Mouse (Mus musculus): ENCODE measurements around the gene Sipa1l1. TPM values are rescaled to one million over a fixed set of nuclear protein-coding genes. Genes with fewer than 3 reads are reported as not detected.

Sipa1l1 gene
- polyA plus RNA-seq, 1 experiment from 2014 or later = 32.8 TPM

DNA sequence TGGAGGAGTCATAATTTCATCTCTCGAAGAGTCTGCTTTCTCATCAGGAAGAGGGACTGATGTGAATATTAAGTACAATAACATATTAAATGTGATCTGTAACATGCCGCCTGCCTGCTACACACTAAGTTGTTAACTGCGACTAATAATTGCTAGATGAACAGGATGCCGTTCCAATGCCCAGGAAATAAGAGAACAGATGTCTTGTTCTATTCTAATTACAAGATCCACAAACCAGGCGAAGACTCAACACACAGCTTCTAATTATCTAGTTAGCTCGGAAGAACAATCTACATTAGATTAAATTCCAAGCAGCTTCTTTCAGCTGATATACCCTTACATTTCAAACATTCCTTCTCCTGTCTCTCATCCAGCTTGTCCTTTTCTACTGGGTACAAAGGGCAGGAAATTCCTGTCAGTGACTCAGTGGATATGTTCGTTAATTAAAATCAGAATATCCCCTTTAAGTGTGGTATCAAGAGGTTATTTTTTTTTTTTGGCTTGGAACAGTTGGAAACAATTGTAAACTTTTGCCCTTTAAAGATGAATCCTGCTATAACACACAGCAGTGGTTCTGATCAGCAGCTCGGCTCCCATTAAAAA, 20.7 kb upstream of the Sipa1l1 start:
- Histone ChIP-seq H3K4me3 (replicated peaks; ENCODE audit: low read length) (no peak overlapping the region), H3K9ac (ENCODE audit: low read length) (no peak overlapping the region), H3K4me1 (ENCODE audit: control insufficient read depth, insufficient read depth, low read length) (no peaks in the 10 kb centered on the region), H3K4me2 (ENCODE audit: low read depth, low read length) (no peak overlapping the region), H3K9me3 (replicated peaks; ENCODE audit: control insufficient read depth, low read length) (no peaks in the 10 kb centered on the region), H3K27me3 (ENCODE audit: control insufficient read depth, insufficient read depth, low read length) (no peaks in the 10 kb centered on the region), H3K36me3 (ENCODE audit: control insufficient read depth, insufficient read depth, low read length) (no peaks in the 10 kb centered on the region), H3K27ac (ENCODE audit: low read length) (no peak overlapping the region)
- 70% methylated on average over 8 of the region's 8 CpGs for WGBS
- no peak for ATAC-seq (ENCODE audit: insufficient read depth, low FRiP score)

DNA sequence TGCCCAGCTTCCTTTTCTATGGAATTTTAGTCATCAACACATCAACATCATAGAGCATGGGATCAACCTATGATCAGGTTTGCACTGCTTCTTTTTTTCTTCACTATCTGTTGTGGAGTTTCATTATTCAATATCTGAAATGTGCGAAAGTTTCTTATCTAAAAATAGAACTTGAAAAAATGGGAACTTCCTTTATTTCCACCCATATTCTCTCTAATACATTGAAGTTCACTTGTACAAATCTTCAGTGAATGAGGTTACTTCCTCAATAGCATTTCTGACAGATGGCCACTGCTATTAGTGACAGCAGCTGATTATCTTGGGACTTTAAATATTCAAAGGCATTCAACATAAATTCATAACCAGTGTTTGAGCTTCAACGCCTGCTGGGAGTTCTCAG, 18.1 kb upstream of the Sipa1l1 start:
- Histone ChIP-seq H3K9ac (ENCODE audit: low read length) (no peak overlapping the region), H3K4me1 (ENCODE audit: control insufficient read depth, insufficient read depth, low read length) (no peaks in the 10 kb centered on the region), H3K9me3 (replicated peaks; ENCODE audit: control insufficient read depth, low read length) (no peaks in the 10 kb centered on the region), H3K27ac (ENCODE audit: low read length) (no peak overlapping the region), H3K36me3 (ENCODE audit: control insufficient read depth, insufficient read depth, low read length) (no peaks in the 10 kb centered on the region), H3K4me3 (replicated peaks; ENCODE audit: low read length) (no peak overlapping the region), H3K4me2 (ENCODE audit: low read depth, low read length) (no peak overlapping the region), H3K27me3 (ENCODE audit: control insufficient read depth, insufficient read depth, low read length) (no peaks in the 10 kb centered on the region)
- ATAC-seq (ENCODE audit: insufficient read depth, low FRiP score) = no peak
- 57% methylated on average over 2 of the region's 2 CpGs for WGBS

DNA sequence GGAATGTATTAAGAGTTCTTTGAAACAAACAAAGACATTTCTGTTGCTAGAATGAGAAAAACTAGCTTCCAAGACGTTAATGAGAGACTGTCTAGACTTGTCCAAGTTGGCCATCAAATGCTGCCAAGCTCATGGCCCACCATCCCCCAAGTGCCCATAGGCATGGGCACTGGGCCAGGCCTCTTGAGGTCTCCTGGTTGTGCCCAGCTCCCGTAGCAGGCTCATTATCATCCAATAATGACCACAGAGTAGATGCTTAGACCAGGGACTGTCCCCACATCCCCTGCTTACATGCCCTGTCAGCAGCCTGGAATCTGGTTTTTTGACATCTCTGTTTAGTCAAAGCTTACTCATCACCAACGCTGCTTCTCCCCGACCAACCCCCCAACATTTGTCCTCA, 14.6 kb upstream of the Sipa1l1 start:
- Histone ChIP-seq H3K9me3 (replicated peaks; ENCODE audit: control insufficient read depth, low read length) (no peaks in the 10 kb centered on the region), H3K27ac (ENCODE audit: low read length) (no peak overlapping the region), H3K4me3 (replicated peaks; ENCODE audit: low read length) (no peak overlapping the region), H3K4me1 (ENCODE audit: control insufficient read depth, insufficient read depth, low read length) (no peaks in the 10 kb centered on the region), H3K27me3 (ENCODE audit: control insufficient read depth, insufficient read depth, low read length) (no peaks in the 10 kb centered on the region), H3K4me2 (ENCODE audit: low read depth, low read length) (no peak overlapping the region), H3K36me3 (ENCODE audit: control insufficient read depth, insufficient read depth, low read length) (no peaks in the 10 kb centered on the region), H3K9ac (ENCODE audit: low read length) (no peak overlapping the region)
- 82% methylated on average over 4 of the region's 4 CpGs for WGBS
- no peak for ATAC-seq (ENCODE audit: insufficient read depth, low FRiP score)

DNA sequence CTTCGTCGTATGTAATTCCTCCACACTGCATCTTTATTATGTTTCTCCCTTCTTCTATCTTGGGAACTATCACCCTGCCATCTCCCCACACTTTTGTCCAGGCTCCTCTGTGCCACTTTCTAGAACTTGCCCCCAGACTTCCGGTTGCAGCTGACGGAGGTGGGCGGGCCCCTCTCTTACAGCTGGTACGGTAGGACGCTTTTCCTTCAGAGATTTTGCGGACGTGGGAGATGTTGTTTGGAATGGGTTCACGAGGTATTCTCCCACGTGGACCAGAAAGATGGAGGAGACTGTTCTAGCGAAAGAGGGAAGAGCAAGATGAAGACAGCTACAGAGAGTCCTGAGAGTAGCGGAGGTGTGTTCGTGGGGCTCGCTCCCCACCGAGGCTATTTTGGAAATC, 10.6 kb upstream of the Sipa1l1 start:
- Histone ChIP-seq H3K36me3 (ENCODE audit: control insufficient read depth, insufficient read depth, low read length) (no peaks in the 10 kb centered on the region), H3K27ac (ENCODE audit: low read length) (no peak overlapping the region), H3K4me2 (ENCODE audit: low read depth, low read length) (no peak overlapping the region), H3K9me3 (replicated peaks; ENCODE audit: control insufficient read depth, low read length) (no peaks in the 10 kb centered on the region), H3K27me3 (ENCODE audit: control insufficient read depth, insufficient read depth, low read length) (no peaks in the 10 kb centered on the region; the same call in 1 of the 2 replicates), H3K4me3 (replicated peaks; ENCODE audit: low read length) (no peak overlapping the region), H3K9ac (ENCODE audit: low read length) (no peak overlapping the region), H3K4me1 (ENCODE audit: control insufficient read depth, insufficient read depth, low read length) (no peaks in the 10 kb centered on the region)
- 93% methylated on average over 16 of the region's 16 CpGs for WGBS
- no peak for ATAC-seq (ENCODE audit: insufficient read depth, low FRiP score)

DNA sequence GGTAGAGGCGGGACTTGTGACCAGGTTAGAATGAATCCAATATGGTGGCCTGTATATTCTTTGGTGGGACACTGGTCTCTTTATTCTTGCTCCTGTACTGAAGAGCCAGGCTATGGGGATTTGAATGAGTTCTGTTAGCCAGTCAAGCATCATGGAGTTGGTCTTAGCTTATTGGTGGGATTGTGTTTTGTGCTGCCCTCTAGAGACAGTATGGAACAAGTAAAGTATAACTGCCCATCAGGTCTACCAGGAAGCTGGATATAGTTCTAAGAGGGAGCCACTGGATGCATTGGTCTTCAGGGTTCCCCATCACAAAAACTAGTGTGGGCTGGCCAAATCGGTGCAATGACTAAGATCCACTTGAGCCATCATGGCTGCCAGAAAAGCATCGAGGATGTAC, 9.7 kb upstream of the Sipa1l1 start:
- 98% methylated on average over 3 of the region's 3 CpGs for WGBS
- no peaks in the 10 kb centered on the region; the same call in 1 of the 2 replicates for H3K27me3 ChIP-seq (ENCODE audit: control insufficient read depth, insufficient read depth, low read length)
- H3K9ac ChIP-seq (ENCODE audit: low read length) = no peak overlapping the region
- H3K9me3 ChIP-seq (replicated peaks; ENCODE audit: control insufficient read depth, low read length) = no peaks in the 10 kb centered on the region
- H3K4me2 ChIP-seq (ENCODE audit: low read depth, low read length) = no peak overlapping the region
- no peaks in the 10 kb centered on the region for H3K36me3 ChIP-seq (ENCODE audit: control insufficient read depth, insufficient read depth, low read length)
- no peak overlapping the region for H3K27ac ChIP-seq (ENCODE audit: low read length)
- no peak for ATAC-seq (ENCODE audit: insufficient read depth, low FRiP score)
- no peaks in the 10 kb centered on the region for H3K4me1 ChIP-seq (ENCODE audit: control insufficient read depth, insufficient read depth, low read length)
- H3K4me3 ChIP-seq (replicated peaks; ENCODE audit: low read length) = no peak overlapping the region

DNA sequence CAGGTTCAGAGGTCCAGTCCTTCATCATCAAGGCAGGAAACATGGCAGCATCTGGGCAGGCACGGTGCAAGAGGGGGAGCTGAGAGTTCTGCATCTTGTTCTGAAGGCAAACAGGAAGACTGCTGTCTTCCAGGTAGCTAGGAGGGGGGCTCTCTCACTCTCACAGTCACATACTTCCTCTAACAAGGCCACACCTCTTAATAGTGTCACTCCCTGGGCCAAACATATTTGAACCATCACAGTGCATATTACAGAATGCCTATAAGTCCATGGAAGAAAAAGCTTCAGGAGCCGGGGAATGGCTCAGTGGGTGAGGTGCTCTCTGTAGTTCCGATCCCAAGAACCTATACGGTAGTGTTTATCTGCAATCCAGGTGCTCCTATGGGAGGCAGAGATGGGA, 3.5 kb upstream of the Sipa1l1 start:
- no peak overlapping the region for H3K4me3 ChIP-seq (replicated peaks; ENCODE audit: low read length)
- no peak overlapping the region for H3K27ac ChIP-seq (ENCODE audit: low read length)
- no peak for ATAC-seq (ENCODE audit: insufficient read depth, low FRiP score)
- H3K27me3 ChIP-seq (ENCODE audit: control insufficient read depth, insufficient read depth, low read length) = no peaks in the 10 kb centered on the region; the same call in 1 of the 2 replicates
- WGBS = 66% methylated on average over 4 of the region's 4 CpGs
- H3K9me3 ChIP-seq (replicated peaks; ENCODE audit: control insufficient read depth, low read length) = no peaks in the 10 kb centered on the region
- H3K4me2 ChIP-seq (ENCODE audit: low read depth, low read length) = no peak overlapping the region
- no peaks in the 10 kb centered on the region for H3K36me3 ChIP-seq (ENCODE audit: control insufficient read depth, insufficient read depth, low read length)
- H3K9ac ChIP-seq (ENCODE audit: low read length) = no peak overlapping the region
- no peaks in the 10 kb centered on the region for H3K4me1 ChIP-seq (ENCODE audit: control insufficient read depth, insufficient read depth, low read length)

DNA sequence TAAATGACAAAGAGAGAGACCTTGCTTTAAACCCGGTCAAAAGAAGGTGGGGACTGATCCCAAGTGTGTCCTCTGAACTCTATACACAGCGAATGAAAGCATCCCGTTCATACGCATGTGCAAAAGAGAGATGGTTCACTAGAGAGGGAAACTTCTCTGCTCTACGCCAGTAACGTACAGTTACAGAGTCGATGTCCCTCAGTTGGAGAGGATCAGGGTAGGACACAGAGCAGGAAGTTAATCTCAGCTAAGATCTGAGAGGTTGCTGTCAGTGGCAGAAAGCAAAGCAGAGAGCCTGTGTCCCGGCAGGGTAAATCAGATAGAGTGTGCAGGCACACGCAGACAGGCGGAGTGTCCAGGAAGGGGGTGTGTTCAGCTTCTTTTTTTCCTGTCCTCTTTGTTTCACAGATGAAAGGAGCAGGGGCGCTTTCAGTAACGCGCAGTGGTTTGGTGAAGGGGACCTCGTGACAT, 3.0 kb upstream of the Sipa1l1 start:
- peak overlapping the region; percentile 10; the same call in 1 of the 2 replicates for H3K4me2 ChIP-seq (ENCODE audit: low read depth, low read length)
- H3K9ac ChIP-seq (ENCODE audit: low read length) = no peak overlapping the region
- no peaks in the 10 kb centered on the region; the same call in 1 of the 2 replicates for H3K27me3 ChIP-seq (ENCODE audit: control insufficient read depth, insufficient read depth, low read length)
- no peaks in the 10 kb centered on the region for H3K36me3 ChIP-seq (ENCODE audit: control insufficient read depth, insufficient read depth, low read length)
- ATAC-seq (ENCODE audit: insufficient read depth, low FRiP score) = no peak
- H3K9me3 ChIP-seq (replicated peaks; ENCODE audit: control insufficient read depth, low read length) = no peaks in the 10 kb centered on the region
- H3K4me3 ChIP-seq (replicated peaks; ENCODE audit: low read length) = no peak overlapping the region
- WGBS = 32% methylated on average over 14 of the region's 14 CpGs
- peaks cover under 1% of the 10 kb centered on the region; the same call in 1 of the 2 replicates for H3K4me1 ChIP-seq (ENCODE audit: control insufficient read depth, insufficient read depth, low read length)
- H3K27ac ChIP-seq (ENCODE audit: low read length) = no peak overlapping the region

DNA sequence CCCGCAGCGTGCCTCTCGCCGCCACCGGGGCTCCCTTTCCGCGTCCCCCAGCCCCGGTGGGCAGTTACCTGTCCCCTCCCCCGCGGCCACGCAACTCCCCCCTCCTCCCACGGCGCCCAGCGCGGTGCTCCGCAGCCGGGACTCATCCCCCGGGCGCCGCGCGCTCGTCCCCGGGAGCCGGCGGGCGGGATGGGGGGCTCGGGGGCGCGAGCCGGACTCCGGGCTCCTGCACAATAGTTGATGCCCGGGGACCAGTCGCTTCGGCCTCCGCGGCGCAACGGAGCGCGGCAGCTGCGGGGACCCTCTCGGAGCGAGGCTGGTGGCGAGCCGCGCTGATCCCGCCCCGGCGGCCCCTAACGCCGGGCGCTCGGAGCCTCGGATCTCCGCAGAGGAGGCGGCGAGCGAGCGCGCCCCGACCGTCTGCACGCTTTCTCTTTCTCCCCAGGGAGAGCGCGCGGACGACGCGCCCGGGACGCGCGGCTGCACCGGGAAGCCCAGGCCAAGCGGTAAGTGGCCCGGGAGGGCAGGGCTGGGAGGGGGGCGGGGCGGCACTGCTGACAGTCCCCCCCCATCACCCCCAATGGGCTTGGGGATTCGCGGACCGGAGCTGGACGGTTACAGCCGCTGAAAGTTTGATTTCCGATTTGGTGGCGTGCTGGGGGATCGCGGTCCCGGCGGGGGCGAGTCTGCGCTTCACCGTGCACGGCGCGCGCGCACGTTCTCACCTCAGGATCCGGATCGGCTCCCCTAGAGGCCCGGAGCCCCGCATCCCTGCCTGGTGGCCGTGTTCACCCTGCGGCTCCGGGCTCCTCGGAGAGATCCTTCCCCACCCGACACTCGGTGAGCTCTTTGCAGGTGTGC, 681 bp downstream of the Sipa1l1 start:
- under 1% methylated on average over 95 of the region's 109 CpGs for WGBS
- peak overlapping the region; percentile 98 for H3K9ac ChIP-seq (ENCODE audit: low read length)
- H3K27me3 ChIP-seq (ENCODE audit: control insufficient read depth, insufficient read depth, low read length) = no peaks in the 10 kb centered on the region
- H3K4me2 ChIP-seq (ENCODE audit: low read depth, low read length) = peak overlapping the region; percentile 95
- H3K4me1 ChIP-seq (ENCODE audit: control insufficient read depth, insufficient read depth, low read length) = peaks cover 13% of the 10 kb centered on the region
- no peaks in the 10 kb centered on the region for H3K9me3 ChIP-seq (replicated peaks; ENCODE audit: control insufficient read depth, low read length)
- peak overlapping the region; percentile 95 for H3K27ac ChIP-seq (ENCODE audit: low read length)
- no peaks in the 10 kb centered on the region for H3K36me3 ChIP-seq (ENCODE audit: control insufficient read depth, insufficient read depth, low read length)
- ATAC-seq (ENCODE audit: insufficient read depth, low FRiP score) = peak; percentile 70
- H3K4me3 ChIP-seq (replicated peaks; ENCODE audit: low read length) = peak overlapping the region; percentile 89

Data from stomach, embryonic 16.5 days (tissue).